18 mouse cellular contexts compared by ENCODE assay signal in genomic region chr8:126976608-126977348, GRCm38 (mm10).
"Had no signal": no experiment of that assay in that cellular context is flagged by ENCODE, and none has a peak within 500 bp of the region (broad histone marks: within the 10 kb centered on the region; RNA-seq: fewer than 3 reads in every experiment).

No protein-coding gene starts in this region.

- ATAC-seq: midbrain, embryonic 13.5 days; midbrain, embryonic 16.5 days had no signal

- H3K9ac ChIP-seq: lung, embryonic 14.5 days; midbrain, embryonic 13.5 days; neural tube, embryonic 13.5 days; neural tube, embryonic 15.5 days had no signal

- H3K27ac ChIP-seq: midbrain, embryonic 10.5 days; midbrain, embryonic 13.5 days; neural tube, embryonic 13.5 days; neural tube, embryonic 15.5 days had no signal

- H3K4me3 ChIP-seq: midbrain, embryonic 10.5 days; midbrain, embryonic 13.5 days; myocyte; neural tube, embryonic 13.5 days; neural tube, embryonic 15.5 days had no signal

- H3K4me2 ChIP-seq: lung, embryonic 14.5 days; midbrain, embryonic 13.5 days; neural tube, embryonic 13.5 days; neural tube, embryonic 15.5 days had no signal

- H3K9me3 ChIP-seq: midbrain, embryonic 10.5 days; midbrain, embryonic 13.5 days; neural tube, embryonic 13.5 days; neural tube, embryonic 15.5 days had no signal

- H3K4me1 ChIP-seq: neural tube, embryonic 13.5 days had no signal

- H3K36me3 ChIP-seq: midbrain, embryonic 10.5 days; midbrain, embryonic 13.5 days; neural tube, embryonic 13.5 days; neural tube, embryonic 15.5 days had no signal

- DNase-seq: lung, adult 18-20 months; lung, embryonic 14.5 days; lung, postnatal 10 days; lung, postnatal 4 days; retina, postnatal 1 day; right cerebral cortex, adult 18-20 months; right cerebral cortex, postnatal 25 days; right cerebral cortex, postnatal 4 days; spleen, adult 18-20 months; thymus, adult 18-20 months; thymus, postnatal 14 days; thymus, postnatal 36 days had no signal
